Mouse (Mus musculus): ENCODE data around the gene Zfp36l2. TPM values are rescaled to one million over a fixed set of nuclear protein-coding genes. Genes with fewer than 3 reads are reported as not detected.
"Not testable (repeated sequence)": the region's sequence is repeated elsewhere in the genome, so short reads cannot be mapped to it uniquely, and the experiment has no call there.

The Zfp36l2 gene
- total RNA-seq (2015; ENCODE audit: low replicate concordance) = 50.2 and 57.8 TPM in 2 replicates
- 23.0 and 25.8 TPM in 2 replicates for total RNA-seq (2017; ENCODE audit: low replicate concordance)

GRCm38 (mm10) chr17:84187727-84188373 is at the start of gene Zfp36l2:
Gene Zfp36l2 (minus strand): TSS chr17:84187947.
- peak; percentile 26 for ATAC-seq (replicated peaks; ENCODE audit: low FRiP score, poor library complexity, severe bottlenecking)

- ATAC-seq (replicated peaks; ENCODE audit: low FRiP score, poor library complexity, severe bottlenecking) = no peak
Observed at GRCm38 (mm10) chr17:84236781-84237557, 49.2 kb upstream of the Zfp36l2 start.

- ATAC-seq (replicated peaks; ENCODE audit: low FRiP score, poor library complexity, severe bottlenecking) = no peak
Observed at GRCm38 (mm10) chr17:84235399-84235928, 47.7 kb upstream of the Zfp36l2 start.

- ATAC-seq (replicated peaks; ENCODE audit: low FRiP score, poor library complexity, severe bottlenecking) = not testable (repeated sequence)
Observed at GRCm38 (mm10) chr17:84234785-84235184, 47.0 kb upstream of the Zfp36l2 start.

- no peak for ATAC-seq (replicated peaks; ENCODE audit: low FRiP score, poor library complexity, severe bottlenecking)
Observed at GRCm38 (mm10) chr17:84233758-84234157, 46.0 kb upstream of the Zfp36l2 start.

GRCm38 (mm10) chr17:84231361-84231760 is 43.6 kb upstream of the Zfp36l2 start:
- no peak for ATAC-seq (replicated peaks; ENCODE audit: low FRiP score, poor library complexity, severe bottlenecking)

- ATAC-seq (replicated peaks; ENCODE audit: low FRiP score, poor library complexity, severe bottlenecking) = no peak
Observed at GRCm38 (mm10) chr17:84228223-84228622, 40.5 kb upstream of the Zfp36l2 start.

- no peak for ATAC-seq (replicated peaks; ENCODE audit: low FRiP score, poor library complexity, severe bottlenecking)
Observed at GRCm38 (mm10) chr17:84226681-84227080, 38.9 kb upstream of the Zfp36l2 start.

- ATAC-seq (replicated peaks; ENCODE audit: low FRiP score, poor library complexity, severe bottlenecking) = no peak
Observed at GRCm38 (mm10) chr17:84226231-84226630, 38.5 kb upstream of the Zfp36l2 start.

- ATAC-seq (replicated peaks; ENCODE audit: low FRiP score, poor library complexity, severe bottlenecking) = no peak
Observed at GRCm38 (mm10) chr17:84224217-84224887, 36.6 kb upstream of the Zfp36l2 start.

GRCm38 (mm10) chr17:84218841-84219240 is 31.1 kb upstream of the Zfp36l2 start:
- peak; percentile 46; the same call in 1 of the 2 replicates for ATAC-seq (replicated peaks; ENCODE audit: low FRiP score, poor library complexity, severe bottlenecking)

GRCm38 (mm10) chr17:84217696-84218095 is 29.9 kb upstream of the Zfp36l2 start:
- no peak for ATAC-seq (replicated peaks; ENCODE audit: low FRiP score, poor library complexity, severe bottlenecking)

- no peak for ATAC-seq (replicated peaks; ENCODE audit: low FRiP score, poor library complexity, severe bottlenecking)
Observed at GRCm38 (mm10) chr17:84215264-84215960, 27.7 kb upstream of the Zfp36l2 start.

GRCm38 (mm10) chr17:84213464-84213863 is 25.7 kb upstream of the Zfp36l2 start:
- no peak for ATAC-seq (replicated peaks; ENCODE audit: low FRiP score, poor library complexity, severe bottlenecking)

- ATAC-seq (replicated peaks; ENCODE audit: low FRiP score, poor library complexity, severe bottlenecking) = no peak
Observed at GRCm38 (mm10) chr17:84207611-84208010, 19.9 kb upstream of the Zfp36l2 start.

GRCm38 (mm10) chr17:84206239-84206638 is 18.5 kb upstream of the Zfp36l2 start:
- no peak for ATAC-seq (replicated peaks; ENCODE audit: low FRiP score, poor library complexity, severe bottlenecking)

- no peak for ATAC-seq (replicated peaks; ENCODE audit: low FRiP score, poor library complexity, severe bottlenecking)
Observed at GRCm38 (mm10) chr17:84204962-84205361, 17.2 kb upstream of the Zfp36l2 start.

- ATAC-seq (replicated peaks; ENCODE audit: low FRiP score, poor library complexity, severe bottlenecking) = no peak
Observed at GRCm38 (mm10) chr17:84203340-84203739, 15.6 kb upstream of the Zfp36l2 start.

- no peak for ATAC-seq (replicated peaks; ENCODE audit: low FRiP score, poor library complexity, severe bottlenecking)
Observed at GRCm38 (mm10) chr17:84201183-84201582, 13.4 kb upstream of the Zfp36l2 start.

GRCm38 (mm10) chr17:84197912-84198344 is 10.2 kb upstream of the Zfp36l2 start:
- ATAC-seq (replicated peaks; ENCODE audit: low FRiP score, poor library complexity, severe bottlenecking) = no peak
